Mouse (Mus musculus) cerebellum, postnatal 10 days (tissue): ENCODE results near the gene Tut7.
"Not testable (repeated sequence)": the region's sequence is repeated elsewhere in the genome, so short reads cannot be mapped to it uniquely, and the experiment has no call there.

Experiments
- DNase-seq, 2 experiments: peaks; one replicate each; pipeline ENCODE4 v3.0.0; 2021; ENCODE audit warnings: mixed read lengths in 2 of 2

Gene Tut7

GRCm38 (mm10) chr13:59832454-59832853, 9.5 kb upstream of the Tut7 start:
- no peak for DNase-seq

GRCm38 (mm10) chr13:59825966-59826365, 3.0 kb upstream of the Tut7 start:
- DNase-seq, result no peak

- DNase-seq, result no peak
Measured at GRCm38 (mm10) chr13:59820836-59821235, 2.1 kb downstream of the Tut7 start.

GRCm38 (mm10) chr13:59820114-59820513, 2.8 kb downstream of the Tut7 start:
- DNase-seq, result peak in 1 of 2 experiments; percentile 19

GRCm38 (mm10) chr13:59817352-59817751, 5.6 kb downstream of the Tut7 start:
- no peak for DNase-seq

GRCm38 (mm10) chr13:59814109-59814591, 8.8 kb downstream of the Tut7 start:
- DNase-seq, result no peak

GRCm38 (mm10) chr13:59811581-59811980, 11.4 kb downstream of the Tut7 start:
- DNase-seq, result no peak

GRCm38 (mm10) chr13:59801000-59801399, 21.9 kb downstream of the Tut7 start:
- DNase-seq, result peak; percentile 34 to 51

- no peak for DNase-seq
Measured at GRCm38 (mm10) chr13:59800077-59800476, 22.9 kb downstream of the Tut7 start.

GRCm38 (mm10) chr13:59798306-59798705, 24.6 kb downstream of the Tut7 start:
- DNase-seq, result no peak

- DNase-seq, result no peak
Measured at GRCm38 (mm10) chr13:59796466-59796848, 26.5 kb downstream of the Tut7 start.

GRCm38 (mm10) chr13:59795807-59796465, 27.0 kb downstream of the Tut7 start:
- DNase-seq, result no peak

- DNase-seq, result peak; percentile 28 to 35
Measured at GRCm38 (mm10) chr13:59794786-59795185, 28.2 kb downstream of the Tut7 start.

GRCm38 (mm10) chr13:59782145-59782544, 40.8 kb downstream of the Tut7 start, which contains the start of gene Gm49354:
Gene Gm49354, minus strand, starts transcription at chr13:59782245.
- DNase-seq, result no peak

GRCm38 (mm10) chr13:59779744-59780264, 43.1 kb downstream of the Tut7 start:
- not testable (repeated sequence) for DNase-seq

GRCm38 (mm10) chr13:59779213-59779612, 43.7 kb downstream of the Tut7 start:
- peak in 1 of 2 experiments; percentile 17 for DNase-seq

- no peak for DNase-seq
Measured at GRCm38 (mm10) chr13:59775168-59775567, 47.8 kb downstream of the Tut7 start.

GRCm38 (mm10) chr13:59771257-59771656, 51.7 kb downstream of the Tut7 start:
- peak; percentile 72 to 76 for DNase-seq

GRCm38 (mm10) chr13:59770847-59771246, 52.1 kb downstream of the Tut7 start:
- peak; percentile 21 to 39 for DNase-seq

GRCm38 (mm10) chr13:59770164-59770562, 52.8 kb downstream of the Tut7 start:
- peak; percentile 92 to 93 for DNase-seq

- peak; percentile 99 to 100 for DNase-seq
Measured at GRCm38 (mm10) chr13:59769296-59770163, 53.4 kb downstream of the Tut7 start, which contains the start of gene Isca1. Gene Isca1, minus strand, starts transcription at chr13:59769810.

GRCm38 (mm10) chr13:59768531-59768930, 54.4 kb downstream of the Tut7 start:
- DNase-seq, result no peak

- DNase-seq, result no peak
Measured at GRCm38 (mm10) chr13:59766786-59767515, 56.0 kb downstream of the Tut7 start.
